Mouse (Mus musculus): ENCODE measurements around the gene Def8. TPM values are rescaled to one million over a fixed set of nuclear protein-coding genes. Genes with fewer than 3 reads are reported as not detected.

The Def8 gene
- polyA plus RNA-seq, 1 experiment = 87.1 TPM

- WGBS = 14% methylated on average over 4 of the region's 4 CpGs
These were observed 16.5 kb upstream of the Def8 start, which contains the start of gene Mc1r for GRCm38 (mm10) chr8:123406786-123407185. Gene Mc1r, plus strand, starts transcription at chr8:123407107.

GRCm38 (mm10) chr8:123407612-123408011 is 15.7 kb upstream of the Def8 start:
- no peak overlapping the region for H3K4me3 ChIP-seq (ENCODE audit: insufficient read depth, low read depth, low read length)
- TF ChIP-seq CTCF (conservative IDR thresholded peaks at IDR 0.05; ENCODE audit: insufficient read depth, insufficient read length, low read depth, low read length) (no peak), POLR2A (IDR thresholded peaks at IDR 0.05; ENCODE audit: low read depth, low read length) (no peak)
- no peak for DNase-seq
- WGBS = 88% methylated on average over 13 of the region's 13 CpGs
- no peaks in the 10 kb centered on the region for H3K27me3 ChIP-seq (replicated peaks; ENCODE audit: control insufficient read depth, insufficient read depth, low read length)
- no peaks in the 10 kb centered on the region for H3K4me1 ChIP-seq (ENCODE audit: control insufficient read depth, insufficient read depth, low read length)
- H3K27ac ChIP-seq (ENCODE audit: insufficient read depth, low read depth, low read length) = no peak overlapping the region
- H3K36me3 ChIP-seq (ENCODE audit: control insufficient read depth, insufficient read depth, low read length) = no peaks in the 10 kb centered on the region

More at GRCm38 (mm10) chr8:123406786-123407185, 16.5 kb upstream of the Def8 start, which contains the start of gene Mc1r:
- Histone ChIP-seq H3K4me1 (ENCODE audit: control insufficient read depth, insufficient read depth, low read length) (no peaks in the 10 kb centered on the region), H3K27me3 (replicated peaks; ENCODE audit: control insufficient read depth, insufficient read depth, low read length) (no peaks in the 10 kb centered on the region), H3K4me3 (ENCODE audit: insufficient read depth, low read depth, low read length) (no peak within 1 kb of the TSS), H3K36me3 (ENCODE audit: control insufficient read depth, insufficient read depth, low read length) (no peaks in the 10 kb centered on the region), H3K27ac (ENCODE audit: insufficient read depth, low read depth, low read length) (no peak within 1 kb of the TSS)
- peak; percentile 64 for DNase-seq
- TF ChIP-seq CTCF (conservative IDR thresholded peaks at IDR 0.05; ENCODE audit: insufficient read depth, insufficient read length, low read depth, low read length) (peak; percentile 80), POLR2A (IDR thresholded peaks at IDR 0.05; ENCODE audit: low read depth, low read length) (no peak)

GRCm38 (mm10) chr8:123408586-123409544 is 14.5 kb upstream of the Def8 start:
- Histone ChIP-seq H3K36me3 (ENCODE audit: control insufficient read depth, insufficient read depth, low read length) (no peaks in the 10 kb centered on the region), H3K4me3 (ENCODE audit: insufficient read depth, low read depth, low read length) (no peak overlapping the region), H3K27me3 (replicated peaks; ENCODE audit: control insufficient read depth, insufficient read depth, low read length) (no peaks in the 10 kb centered on the region), H3K4me1 (ENCODE audit: control insufficient read depth, insufficient read depth, low read length) (no peaks in the 10 kb centered on the region), H3K27ac (ENCODE audit: insufficient read depth, low read depth, low read length) (no peak overlapping the region)
- 68% methylated on average over 9 of the region's 9 CpGs for WGBS
- TF ChIP-seq POLR2A (IDR thresholded peaks at IDR 0.05; ENCODE audit: low read depth, low read length) = no peak
- TF ChIP-seq CTCF (conservative IDR thresholded peaks at IDR 0.05; ENCODE audit: insufficient read depth, insufficient read length, low read depth, low read length) = no peak
- DNase-seq = no peak

GRCm38 (mm10) chr8:123410049-123410587 is 13.2 kb upstream of the Def8 start:
- Histone ChIP-seq H3K27me3 (replicated peaks; ENCODE audit: control insufficient read depth, insufficient read depth, low read length) (no peaks in the 10 kb centered on the region), H3K4me3 (ENCODE audit: insufficient read depth, low read depth, low read length) (no peak overlapping the region), H3K4me1 (ENCODE audit: control insufficient read depth, insufficient read depth, low read length) (no peaks in the 10 kb centered on the region), H3K36me3 (ENCODE audit: control insufficient read depth, insufficient read depth, low read length) (no peaks in the 10 kb centered on the region), H3K27ac (ENCODE audit: insufficient read depth, low read depth, low read length) (no peak overlapping the region)
- TF ChIP-seq CTCF (conservative IDR thresholded peaks at IDR 0.05; ENCODE audit: insufficient read depth, insufficient read length, low read depth, low read length) = no peak
- no peak for TF ChIP-seq POLR2A (IDR thresholded peaks at IDR 0.05; ENCODE audit: low read depth, low read length)
- 49% methylated on average over 8 of the region's 8 CpGs for WGBS
- no peak for DNase-seq

DNA sequence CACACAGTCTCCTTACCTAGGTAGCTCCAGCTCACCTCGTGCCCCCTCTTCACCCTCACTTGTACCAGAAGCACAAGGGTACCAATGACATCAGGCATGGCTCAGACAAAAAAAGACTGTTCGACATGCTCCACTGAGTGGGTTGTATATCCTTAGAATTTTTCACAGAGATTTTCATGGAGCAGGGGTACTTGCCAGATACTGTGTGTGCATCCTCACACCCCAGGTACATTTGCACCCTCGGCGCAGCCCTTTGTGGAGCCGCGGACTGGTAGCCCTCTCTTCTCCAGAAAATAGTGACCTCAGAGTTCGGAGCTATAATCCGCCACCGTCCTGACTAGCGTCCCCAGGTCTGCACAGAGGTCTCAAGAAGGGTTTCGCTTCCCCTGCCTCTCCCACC is 12.5 kb upstream of the Def8 start:
- no peaks in the 10 kb centered on the region for H3K36me3 ChIP-seq (ENCODE audit: control insufficient read depth, insufficient read depth, low read length)
- TF ChIP-seq POLR2A (IDR thresholded peaks at IDR 0.05; ENCODE audit: low read depth, low read length) (no peak), CTCF (conservative IDR thresholded peaks at IDR 0.05; ENCODE audit: insufficient read depth, insufficient read length, low read depth, low read length) (no peak)
- no peaks in the 10 kb centered on the region for H3K27me3 ChIP-seq (replicated peaks; ENCODE audit: control insufficient read depth, insufficient read depth, low read length)
- H3K27ac ChIP-seq (ENCODE audit: insufficient read depth, low read depth, low read length) = no peak overlapping the region
- no peak for DNase-seq
- no peaks in the 10 kb centered on the region for H3K4me1 ChIP-seq (ENCODE audit: control insufficient read depth, insufficient read depth, low read length)
- H3K4me3 ChIP-seq (ENCODE audit: insufficient read depth, low read depth, low read length) = no peak overlapping the region
- 10% methylated on average over 11 of the region's 11 CpGs for WGBS

DNA sequence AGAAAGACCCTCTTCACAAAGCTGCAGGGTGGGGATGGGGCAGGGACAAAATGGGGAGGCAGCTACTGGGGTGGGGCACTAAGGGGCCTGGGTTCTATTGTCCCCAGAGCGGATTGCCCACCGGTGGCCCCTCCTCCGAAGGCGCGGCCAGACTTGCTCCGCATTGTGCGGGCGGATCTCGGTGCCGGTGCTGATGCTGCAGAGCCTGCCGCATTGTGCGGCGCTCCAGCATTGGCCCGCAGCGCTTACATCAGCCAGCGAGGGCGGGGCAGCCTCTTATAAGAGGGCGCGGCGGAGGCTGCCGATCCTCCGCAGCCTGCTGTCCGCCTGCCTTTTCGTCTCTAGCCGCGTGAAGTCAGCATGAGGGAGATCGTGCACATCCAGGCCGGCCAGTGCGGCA is 12.1 kb upstream of the Def8 start, which contains the start of gene Tubb3:
Gene Tubb3 (plus strand): TSS at position 179 of the 400 bp plus-strand sequence.
- TF ChIP-seq CTCF (conservative IDR thresholded peaks at IDR 0.05; ENCODE audit: insufficient read depth, insufficient read length, low read depth, low read length) (no peak), POLR2A (IDR thresholded peaks at IDR 0.05; ENCODE audit: low read depth, low read length) (no peak)
- 3% methylated on average over 29 of the region's 29 CpGs for WGBS
- Histone ChIP-seq H3K4me3 (ENCODE audit: insufficient read depth, low read depth, low read length) (no peak within 1 kb of the TSS), H3K27me3 (replicated peaks; ENCODE audit: control insufficient read depth, insufficient read depth, low read length) (no peaks in the 10 kb centered on the region), H3K36me3 (ENCODE audit: control insufficient read depth, insufficient read depth, low read length) (no peaks in the 10 kb centered on the region), H3K27ac (ENCODE audit: insufficient read depth, low read depth, low read length) (no peak within 1 kb of the TSS), H3K4me1 (ENCODE audit: control insufficient read depth, insufficient read depth, low read length) (no peaks in the 10 kb centered on the region)
- DNase-seq = peak; percentile 30

- DNase-seq = no peak
- Histone ChIP-seq H3K27ac (ENCODE audit: insufficient read depth, low read depth, low read length) (no peak overlapping the region), H3K36me3 (ENCODE audit: control insufficient read depth, insufficient read depth, low read length) (no peaks in the 10 kb centered on the region), H3K4me3 (ENCODE audit: insufficient read depth, low read depth, low read length) (no peak overlapping the region), H3K27me3 (replicated peaks; ENCODE audit: control insufficient read depth, insufficient read depth, low read length) (no peaks in the 10 kb centered on the region), H3K4me1 (ENCODE audit: control insufficient read depth, insufficient read depth, low read length) (no peaks in the 10 kb centered on the region)
- WGBS = 10% methylated on average over 16 of the region's 16 CpGs
- TF ChIP-seq CTCF (conservative IDR thresholded peaks at IDR 0.05; ENCODE audit: insufficient read depth, insufficient read length, low read depth, low read length) (no peak), POLR2A (IDR thresholded peaks at IDR 0.05; ENCODE audit: low read depth, low read length) (no peak)
These were observed 11.5 kb upstream of the Def8 start for GRCm38 (mm10) chr8:123411781-123412327.
